Mouse (Mus musculus): ENCODE data around the gene Dnah1.

The Dnah1 gene

GRCm38 (mm10) chr14:31319546-31319945 is 4.2 kb downstream of the Dnah1 start:
- DNase-seq (ENCODE audit: low spot score in 2 of 2), result no peak

- DNase-seq (ENCODE audit: low spot score in 2 of 2), result no peak
These were observed 5.9 kb downstream of the Dnah1 start for GRCm38 (mm10) chr14:31317754-31318153.

GRCm38 (mm10) chr14:31316613-31317012 is 7.1 kb downstream of the Dnah1 start:
- DNase-seq (ENCODE audit: low spot score in 2 of 2), result no peak

GRCm38 (mm10) chr14:31313192-31313591 is 10.5 kb downstream of the Dnah1 start:
- no peak for DNase-seq (ENCODE audit: low spot score in 2 of 2)

- no peak for DNase-seq (ENCODE audit: low spot score in 2 of 2)
These were observed 38.0 kb downstream of the Dnah1 start for GRCm38 (mm10) chr14:31285728-31286127.

- DNase-seq (ENCODE audit: low spot score in 2 of 2), result peak in 1 of 2 experiments; percentile 71
These were observed 51.5 kb downstream of the Dnah1 start for GRCm38 (mm10) chr14:31272164-31272563.

GRCm38 (mm10) chr14:31271121-31271520 is 52.6 kb downstream of the Dnah1 start:
- no peak for DNase-seq (ENCODE audit: low spot score in 2 of 2)

- peak; percentile 49 to 55 for DNase-seq (ENCODE audit: low spot score in 2 of 2)
These were observed 54.1 kb downstream of the Dnah1 start for GRCm38 (mm10) chr14:31269456-31270100.

GRCm38 (mm10) chr14:31268301-31269001 is 55.2 kb downstream of the Dnah1 start:
- DNase-seq (ENCODE audit: low spot score in 2 of 2), result peak; percentile 52 to 67

- no peak for DNase-seq (ENCODE audit: low spot score in 2 of 2)
These were observed 56.0 kb downstream of the Dnah1 start for GRCm38 (mm10) chr14:31267649-31268048.

- DNase-seq (ENCODE audit: low spot score in 2 of 2), result no peak
These were observed 62.8 kb downstream of the Dnah1 start for GRCm38 (mm10) chr14:31260932-31261331.

GRCm38 (mm10) chr14:31260374-31260773 is 63.3 kb downstream of the Dnah1 start:
- DNase-seq (ENCODE audit: low spot score in 2 of 2), result no peak

- DNase-seq (ENCODE audit: low spot score in 2 of 2), result no peak
These were observed 65.1 kb downstream of the Dnah1 start for GRCm38 (mm10) chr14:31258476-31259050.

GRCm38 (mm10) chr14:31252091-31252490 is 71.6 kb downstream of the Dnah1 start:
- no peak for DNase-seq (ENCODE audit: low spot score in 2 of 2)

- no peak for DNase-seq (ENCODE audit: low spot score in 2 of 2)
These were observed 72.1 kb downstream of the Dnah1 start for GRCm38 (mm10) chr14:31251626-31252025.

- DNase-seq (ENCODE audit: low spot score in 2 of 2), result peak; percentile 91 to 97
These were observed 72.6 kb downstream of the Dnah1 start, which contains the start of the genes Phf7 and Bap1 for GRCm38 (mm10) chr14:31251084-31251604. Phf7 (minus strand) TSS chr14:31251317. Bap1 (plus strand) TSS chr14:31251450.

- DNase-seq (ENCODE audit: low spot score in 2 of 2), result no peak
These were observed 73.2 kb downstream of the Dnah1 start for GRCm38 (mm10) chr14:31250222-31251083.

GRCm38 (mm10) chr14:31248396-31248795 is 75.3 kb downstream of the Dnah1 start:
- DNase-seq (ENCODE audit: low spot score in 2 of 2), result no peak

GRCm38 (mm10) chr14:31245946-31246345 is 77.8 kb downstream of the Dnah1 start:
- DNase-seq (ENCODE audit: low spot score in 2 of 2), result no peak

- DNase-seq (ENCODE audit: low spot score in 2 of 2), result no peak
These were observed 78.9 kb downstream of the Dnah1 start for GRCm38 (mm10) chr14:31244777-31245176.

GRCm38 (mm10) chr14:31240528-31240927 is 83.2 kb downstream of the Dnah1 start:
- no peak for DNase-seq (ENCODE audit: low spot score in 2 of 2)
